Mouse (Mus musculus) 3134 (cell line): ENCODE measurements around the gene Ccdc182.

ENCODE experiments used
- DNase-seq: peaks from one replicate; pipeline ENCODE4 v3.0.0-alpha.2; 2011; ENCODE audit warnings: low spot score; ENCODE audit not compliant: insufficient read length; ENCODE audit errors: extremely low read depth

The Ccdc182 gene

GRCm38 (mm10) chr11:88279006-88279405 lies 14.9 kb upstream of the Ccdc182 start:
- no peak for DNase-seq

- DNase-seq, result no peak
Measured at GRCm38 (mm10) chr11:88280426-88280836, 13.4 kb upstream of the Ccdc182 start.

- no peak for DNase-seq
Measured at GRCm38 (mm10) chr11:88281428-88282119, 12.3 kb upstream of the Ccdc182 start.

- no peak for DNase-seq
Measured at GRCm38 (mm10) chr11:88282516-88282915, 11.3 kb upstream of the Ccdc182 start.

- DNase-seq, result no peak
Measured at GRCm38 (mm10) chr11:88286019-88286418, 7.8 kb upstream of the Ccdc182 start.

- DNase-seq, result no peak
Measured at GRCm38 (mm10) chr11:88288400-88288799, 5.5 kb upstream of the Ccdc182 start.

GRCm38 (mm10) chr11:88288805-88289340 lies 5.0 kb upstream of the Ccdc182 start:
- no peak for DNase-seq

- DNase-seq, result no peak
Measured at GRCm38 (mm10) chr11:88291245-88291644, 2.6 kb upstream of the Ccdc182 start.

GRCm38 (mm10) chr11:88291688-88292087 lies 2.2 kb upstream of the Ccdc182 start:
- no peak for DNase-seq

- no peak for DNase-seq
Measured at GRCm38 (mm10) chr11:88294394-88294710, 494 bp downstream of the Ccdc182 start.

GRCm38 (mm10) chr11:88295298-88295697 lies 1.4 kb downstream of the Ccdc182 start:
- no peak for DNase-seq

GRCm38 (mm10) chr11:88297526-88297925 lies 3.7 kb downstream of the Ccdc182 start:
- DNase-seq, result no peak

GRCm38 (mm10) chr11:88299345-88299744 lies 5.5 kb downstream of the Ccdc182 start:
- no peak for DNase-seq

- no peak for DNase-seq
Measured at GRCm38 (mm10) chr11:88301619-88302018, 7.8 kb downstream of the Ccdc182 start.

GRCm38 (mm10) chr11:88305759-88306158 lies 11.9 kb downstream of the Ccdc182 start:
- DNase-seq, result no peak

- DNase-seq, result peak; percentile 29
Measured at GRCm38 (mm10) chr11:88307616-88308543, 14.0 kb downstream of the Ccdc182 start.

- DNase-seq, result no peak
Measured at GRCm38 (mm10) chr11:88309059-88309700, 15.3 kb downstream of the Ccdc182 start.

- DNase-seq, result no peak
Measured at GRCm38 (mm10) chr11:88310773-88311172, 16.9 kb downstream of the Ccdc182 start.

GRCm38 (mm10) chr11:88311606-88312005 lies 17.7 kb downstream of the Ccdc182 start:
- no peak for DNase-seq

GRCm38 (mm10) chr11:88313512-88313911 lies 19.7 kb downstream of the Ccdc182 start:
- no peak for DNase-seq

GRCm38 (mm10) chr11:88314471-88314870 lies 20.6 kb downstream of the Ccdc182 start:
- no peak for DNase-seq
